8 mouse cellular contexts compared by ENCODE assay signal in the genomic region with DNA sequence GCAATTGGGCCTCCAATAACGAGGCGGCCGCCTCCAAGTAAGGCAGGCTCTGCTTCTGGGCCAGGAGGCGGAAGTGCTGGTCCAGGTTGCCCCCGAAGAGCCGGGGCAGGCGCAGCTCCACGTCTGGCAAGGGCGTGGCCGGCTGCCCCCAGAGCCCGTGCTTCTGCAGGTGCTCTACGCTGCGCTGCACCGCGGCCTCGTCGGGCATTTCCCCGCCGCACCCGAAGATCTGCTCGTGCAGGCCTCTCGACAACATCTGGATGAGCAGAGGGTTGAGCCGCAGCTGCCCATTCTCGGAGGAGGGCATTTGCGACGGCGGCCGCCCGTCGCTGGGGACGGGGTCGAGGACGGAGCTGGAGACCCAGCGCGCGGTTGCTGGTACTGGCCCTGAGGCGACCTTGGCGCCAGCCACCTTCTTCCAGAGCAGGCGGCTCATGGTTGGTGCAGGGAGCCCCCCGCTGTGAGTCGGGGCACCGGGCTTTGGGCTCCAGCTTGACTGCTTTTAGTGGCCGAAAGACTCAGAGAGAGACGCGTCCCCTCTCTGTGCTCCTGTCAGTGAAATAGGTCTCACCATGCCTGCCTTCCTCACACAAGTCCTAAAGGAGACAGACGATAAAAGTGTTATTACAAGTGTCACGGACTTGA. TPM values are rescaled to one million over a fixed set of nuclear protein-coding genes. Genes with fewer than 3 reads are reported as not detected.
DNase-seq lines count a peak whose midpoint lies in the region; ATAC-seq and TF ChIP-seq lines count a peak whose summit lies in the region.

No protein-coding gene starts in this region.

- peak; percentile 65 for DNase-seq in cerebellum, adult 11-12 months
- no peak for DNase-seq in cerebellum, adult 9-10 months
- peak; percentile 18 to 21 for DNase-seq in B cell, adult 2 months
- DNase-seq in cerebellum, postnatal 25 days = peak; percentile 49 to 66
- DNase-seq in hindbrain, embryonic 10.5 days (ENCODE audit: low spot score) = peak; percentile 43
- peak; percentile 43 for DNase-seq in stomach, postnatal 0 days (ENCODE audit: low spot score)

- no peak for TF ChIP-seq CTCF in stomach, postnatal 0 days (IDR thresholded peaks at IDR 0.05; ENCODE audit: low read depth)

- H3K27ac ChIP-seq in hindbrain, embryonic 10.5 days = peak overlapping the region; percentile 90
- peak overlapping the region; percentile 83 for H3K27ac ChIP-seq in liver, embryonic 16.5 days (ENCODE audit: low read length)
- H3K27ac ChIP-seq in stomach, postnatal 0 days (replicated peaks) = no peak overlapping the region

- peak overlapping the region; percentile 93 for H3K4me2 ChIP-seq in liver, embryonic 16.5 days (ENCODE audit: low read depth, low read length)
- H3K4me2 ChIP-seq in stomach, postnatal 0 days (replicated peaks; ENCODE audit: low read depth) = peak overlapping the region; percentile 88

- H3K36me3 ChIP-seq in hindbrain, embryonic 10.5 days = peaks cover 43% of the 10 kb centered on the region
- peaks cover 18% of the 10 kb centered on the region for H3K36me3 ChIP-seq in liver, embryonic 16.5 days (ENCODE audit: control insufficient read depth, insufficient read depth)
- H3K36me3 ChIP-seq in stomach, postnatal 0 days (ENCODE audit: control insufficient read depth, insufficient read depth, low read length) = peaks cover 13% of the 10 kb centered on the region

- peaks cover 56% of the 10 kb centered on the region for H3K4me1 ChIP-seq in hindbrain, embryonic 10.5 days (replicated peaks)
- peaks cover 25% of the 10 kb centered on the region for H3K4me1 ChIP-seq in liver, embryonic 16.5 days (ENCODE audit: control insufficient read depth, low read depth, low read length)
- peaks cover 6% of the 10 kb centered on the region for H3K4me1 ChIP-seq in stomach, postnatal 0 days (replicated peaks; ENCODE audit: control insufficient read depth, insufficient read depth)

- no peak for ATAC-seq in liver, embryonic 16.5 days (ENCODE audit: low read depth)
- ATAC-seq in stomach, postnatal 0 days (ENCODE audit: low FRiP score, low TSS enrichment) = no peak
- ATAC-seq in activated CD4-positive, CD25-positive, alpha-beta regulatory T cell, adult 4 months = no peak

- no peak for TF ChIP-seq EP300 in stomach, postnatal 0 days (optimal IDR thresholded peaks at IDR 0.05)

- no peaks in the 10 kb centered on the region for H3K9me3 ChIP-seq in hindbrain, embryonic 10.5 days
- no peaks in the 10 kb centered on the region for H3K9me3 ChIP-seq in liver, embryonic 16.5 days (replicated peaks; ENCODE audit: control insufficient read depth, low read length)
- no peaks in the 10 kb centered on the region for H3K9me3 ChIP-seq in stomach, postnatal 0 days (ENCODE audit: control insufficient read depth, low read length)

- 5% methylated on average over 47 of the region's 47 CpGs for WGBS in hindbrain, embryonic 10.5 days
- WGBS in liver, embryonic 16.5 days (ENCODE audit: insufficient replicate concordance) = 11% methylated on average over 47 of the region's 47 CpGs
- WGBS in stomach, postnatal 0 days = 10% methylated on average over 46 of the region's 47 CpGs

- peaks cover 28% of the 10 kb centered on the region for H3K27me3 ChIP-seq in hindbrain, embryonic 10.5 days (ENCODE audit: insufficient read depth, poor library complexity, severe bottlenecking)
- H3K27me3 ChIP-seq in liver, embryonic 16.5 days (ENCODE audit: control insufficient read depth, insufficient read depth, low read depth, low read length) = peaks cover 4% of the 10 kb centered on the region; the same call in 1 of the 2 replicates
- H3K27me3 ChIP-seq in stomach, postnatal 0 days (ENCODE audit: control insufficient read depth, insufficient read depth, low read length) = no peaks in the 10 kb centered on the region

- peak overlapping the region; percentile 82 for H3K9ac ChIP-seq in liver, embryonic 16.5 days (ENCODE audit: low read depth, low read length)
- peak overlapping the region; percentile 93 for H3K9ac ChIP-seq in stomach, postnatal 0 days (ENCODE audit: low read length)

- peak overlapping the region; percentile 95 for H3K4me3 ChIP-seq in hindbrain, embryonic 10.5 days
- H3K4me3 ChIP-seq in liver, embryonic 16.5 days (ENCODE audit: low read depth, low read length) = peak overlapping the region; percentile 86
- peak overlapping the region; percentile 95 for H3K4me3 ChIP-seq in stomach, postnatal 0 days (ENCODE audit: low read depth, low read length)

RNA-seq across cellular contexts. Expression of a gene that starts 1.3 kb away (rescaled TPM):
- polyA plus RNA-seq in hindbrain, embryonic 10.5 days (2016; fragmentation: Nextera tagmentation; extraction: Ambion mirVana) = 38.5 and 43.0 TPM in 2 replicates
- 14.9 and 16.2 TPM in 2 replicates for polyA plus RNA-seq in liver, embryonic 16.5 days (2015; fragmentation: Nextera tagmentation; extraction: Ambion mirVana)
- 13.9 and 18.5 TPM in 2 replicates for polyA plus RNA-seq in stomach, postnatal 0 days (2015; fragmentation: Nextera tagmentation; extraction: Ambion mirVana)
- 10 to 100 TPM; 22.5 to 23.1 TPM for polyA plus RNA-seq in activated CD4-positive, CD25-positive, alpha-beta regulatory T cell, adult 4 months (2017; shearing (Covaris generic))
